Mouse (Mus musculus) heart, adult 2 months (tissue): Measurements from ENCODE around the gene Ascl3. TPM values are rescaled to one million over a fixed set of nuclear protein-coding genes. Genes with fewer than 3 reads are reported as not detected.

Source experiments
- DNase-seq, 2 experiments: peaks; one replicate each; pipeline ENCODE4 v3.0.0; 2021
- H3K27ac ChIP-seq: fragments of 200-600 bp; 2 replicates; pipeline ENCODE4 v1.8.1; 2022
- H3K27me3 ChIP-seq: fragments of 200-500 bp; 2 replicates; pipeline ENCODE4 v1.6.1; 2012; ENCODE audit warnings: mild to moderate bottlenecking, low read length, inconsistent platforms, mixed read lengths; ENCODE audit not compliant: control insufficient read depth, insufficient read depth
- H3K36me3 ChIP-seq: fragments of 200-500 bp; 2 replicates; pipeline ENCODE4 v1.6.1; 2012; ENCODE audit warnings: low read length, inconsistent platforms; ENCODE audit not compliant: control insufficient read depth, insufficient read depth
- H3K4me1 ChIP-seq: fragments of 200-500 bp; 2 replicates; pipeline ENCODE4 v1.6.1; 2011; ENCODE audit warnings: low read length; ENCODE audit not compliant: control insufficient read depth, insufficient read depth
- H3K4me3 ChIP-seq: fragments of 200-600 bp; 2 replicates; pipeline ENCODE4 v1.8.1; 2022
- H3K79me2 ChIP-seq: fragments of 200-500 bp; replicated peaks from 2 replicates; pipeline ENCODE4 v1.6.1; 2012; ENCODE audit warnings: mild to moderate bottlenecking, inconsistent platforms, low read length, moderate library complexity, mixed read lengths; ENCODE audit not compliant: control insufficient read depth, insufficient read depth
- H3K9ac ChIP-seq: fragments of 200-500 bp; 2 replicates; pipeline ENCODE4 v1.6.1; 2012; ENCODE audit warnings: low read depth, mild to moderate bottlenecking, control low read depth, inconsistent platforms, low read length, mixed read lengths
- CTCF ChIP-seq: fragments of 200-600 bp; IDR thresholded peaks from 2 replicates; pipeline ENCODE4 v1.8.1; 2022; ENCODE audit warnings: antibody characterized with exemption, mild to moderate bottlenecking, moderate library complexity
- EP300 ChIP-seq: fragments of 200-500 bp; IDR thresholded peaks from 2 replicates; pipeline ENCODE4 v1.6.1; 2011; ENCODE audit warnings: low read depth, low read length, control low read depth; ENCODE audit not compliant: insufficient read depth
- POLR2A ChIP-seq: fragments of 200-500 bp; IDR thresholded peaks from 2 replicates; pipeline ENCODE4 v1.6.1; 2011; ENCODE audit warnings: mild to moderate bottlenecking, low read depth, low read length, control low read depth; ENCODE audit not compliant: insufficient read depth
- WGBS: fragments of 180-500 bp; shearing (Covaris S2); methylation state at CpG from one replicate; pipeline ENCODE4 v1.1.7; 2018; 5-methylcytosine and 5-hydroxymethylcytosine counted together
- intact Hi-C: fragments of 180-260 bp; cut with DNase I; formaldehyde crosslinking; loops from one replicate; pipeline ENCODE4 v1.15.1; 2025
- polyA plus RNA-seq: library from polyadenylated mRNA; depleted of rRNA; stranded (reverse); fragments of >200 nt; gene quantifications from 2 replicates; pipeline ENCODE4 v1.2.3, GENCODE M21; 2012
- total RNA-seq, 2 experiments: library from RNA; stranded (reverse); gene quantifications; 2 replicates each; pipeline ENCODE4 v1.2.3; 2021

The Ascl3 gene
- total and polyA plus RNA-seq, 3 experiments: not detected

- Histone ChIP-seq H3K79me2 (no peaks in the 10 kb centered on the region), H3K4me3 (no peak overlapping the region), H3K9ac (no peak overlapping the region), H3K27me3 (no peaks in the 10 kb centered on the region), H3K27ac (no peak overlapping the region), H3K36me3 (no peaks in the 10 kb centered on the region; the same call in none of the 2 replicates), H3K4me1 (no peaks in the 10 kb centered on the region)
- no peak for DNase-seq
- TF ChIP-seq CTCF (no peak), POLR2A (no peak), EP300 (no peak)
- intact Hi-C loops: no loop called here
- WGBS: 89% methylated on average over 4 of the region's 4 CpGs
These were observed 10.2 kb upstream of the Ascl3 start for GRCm38 (mm10) chr7:109741703-109742102.

GRCm38 (mm10) chr7:109741060-109741459 lies 9.5 kb upstream of the Ascl3 start:
- no peaks in the 10 kb centered on the region for H3K79me2 ChIP-seq
- intact Hi-C loops: no loop called here
- no peak for TF ChIP-seq POLR2A
- TF ChIP-seq EP300: no peak
- TF ChIP-seq CTCF: no peak
- no peaks in the 10 kb centered on the region for H3K4me1 ChIP-seq
- DNase-seq: no peak
- H3K27ac ChIP-seq: no peak overlapping the region
- 91% methylated on average over 1 of the region's 1 CpGs for WGBS
- no peak overlapping the region for H3K9ac ChIP-seq
- no peaks in the 10 kb centered on the region; the same call in none of the 2 replicates for H3K36me3 ChIP-seq
- H3K27me3 ChIP-seq: no peaks in the 10 kb centered on the region
- no peak overlapping the region for H3K4me3 ChIP-seq

- Histone ChIP-seq H3K4me3 (no peak overlapping the region), H3K27ac (no peak overlapping the region), H3K79me2 (no peaks in the 10 kb centered on the region), H3K36me3 (no peaks in the 10 kb centered on the region; the same call in none of the 2 replicates), H3K9ac (no peak overlapping the region), H3K27me3 (no peaks in the 10 kb centered on the region), H3K4me1 (no peaks in the 10 kb centered on the region)
- intact Hi-C loops: no loop called here
- TF ChIP-seq EP300: no peak
- TF ChIP-seq POLR2A: no peak
- TF ChIP-seq CTCF: no peak
- DNase-seq: no peak
- WGBS: 59% methylated on average over 5 of the region's 5 CpGs
These were observed 8.4 kb upstream of the Ascl3 start for GRCm38 (mm10) chr7:109739822-109740370.

GRCm38 (mm10) chr7:109734806-109735205 lies 3.3 kb upstream of the Ascl3 start:
- DNase-seq: no peak

GRCm38 (mm10) chr7:109723697-109724096 lies 7.8 kb downstream of the Ascl3 start, which contains the start of gene BC051019:
Gene BC051019, minus strand, starts transcription at chr7:109723850.
- Histone ChIP-seq H3K4me1 (no peaks in the 10 kb centered on the region), H3K79me2 (no peaks in the 10 kb centered on the region), H3K4me3 (no peak within 1 kb of the TSS), H3K27me3 (no peaks in the 10 kb centered on the region), H3K9ac (no peak within 1 kb of the TSS), H3K36me3 (no peaks in the 10 kb centered on the region), H3K27ac (no peak within 1 kb of the TSS)
- DNase-seq: no peak
- 92% methylated on average over 5 of the region's 5 CpGs for WGBS
- no peak for TF ChIP-seq EP300
- TF ChIP-seq CTCF: no peak
- no peak for TF ChIP-seq POLR2A
- intact Hi-C loops: no loop called here

More at GRCm38 (mm10) chr7:109734806-109735205, 3.3 kb upstream of the Ascl3 start:
- Histone ChIP-seq H3K27ac (no peak overlapping the region), H3K36me3 (no peaks in the 10 kb centered on the region; the same call in 1 of the 2 replicates), H3K9ac (no peak overlapping the region), H3K79me2 (no peaks in the 10 kb centered on the region), H3K4me3 (no peak overlapping the region), H3K4me1 (peaks cover 3% of the 10 kb centered on the region; the same call in 1 of the 2 replicates), H3K27me3 (no peaks in the 10 kb centered on the region)
- intact Hi-C loops: no loop called here
- WGBS: 65% methylated on average over 4 of the region's 4 CpGs
- TF ChIP-seq POLR2A: no peak
- TF ChIP-seq EP300: no peak
- no peak for TF ChIP-seq CTCF

- H3K4me1 ChIP-seq: no peaks in the 10 kb centered on the region
- no peak overlapping the region for H3K9ac ChIP-seq
- no peaks in the 10 kb centered on the region for H3K79me2 ChIP-seq
- no peaks in the 10 kb centered on the region for H3K36me3 ChIP-seq
- intact Hi-C loops: no loop called here
- H3K27ac ChIP-seq: no peak overlapping the region
- no peak overlapping the region for H3K4me3 ChIP-seq
- TF ChIP-seq CTCF (no peak), POLR2A (no peak), EP300 (no peak)
- DNase-seq: no peak
- H3K27me3 ChIP-seq: no peaks in the 10 kb centered on the region
- WGBS: 95% methylated on average over 8 of the region's 8 CpGs
These were observed 8.4 kb downstream of the Ascl3 start for GRCm38 (mm10) chr7:109723114-109723513.
